Mouse (Mus musculus) stomach, embryonic 15.5 days (tissue): Measurements from ENCODE around the gene Gm10160. TPM values are rescaled to one million over a fixed set of nuclear protein-coding genes. Genes with fewer than 3 reads are reported as not detected.

ENCODE experiments used
- ATAC-seq: fragments of 200-750 bp; cut with Nextera tagmentation; 2 replicates; pipeline ENCODE4 v1.8.0; 2017; ENCODE audit warnings: low read depth, moderate number of reproducible peaks, moderate TSS enrichment; ENCODE audit not compliant: insufficient read depth, low FRiP score
- H3K27ac ChIP-seq: fragments of 300-500 bp; sonication (generic); 2 replicates; pipeline ENCODE4 v1.5.1; 2015; ENCODE audit warnings: mild to moderate bottlenecking, inconsistent platforms
- H3K27me3 ChIP-seq: fragments of 300-500 bp; sonication (generic); replicated peaks from 2 replicates; pipeline ENCODE4 v1.6.1; 2015; ENCODE audit warnings: inconsistent platforms
- H3K36me3 ChIP-seq: fragments of 300-500 bp; sonication (generic); 2 replicates; pipeline ENCODE4 v1.6.1; 2015; ENCODE audit warnings: inconsistent platforms
- H3K4me1 ChIP-seq: fragments of 300-500 bp; sonication (generic); 2 replicates; pipeline ENCODE4 v1.6.1; 2015; ENCODE audit warnings: inconsistent platforms
- H3K4me2 ChIP-seq: fragments of 300-500 bp; sonication (generic); 2 replicates; pipeline ENCODE4 v1.6.1; 2015; ENCODE audit warnings: mild to moderate bottlenecking, inconsistent platforms
- H3K4me3 ChIP-seq: fragments of 300-500 bp; sonication (generic); replicated peaks from 2 replicates; pipeline ENCODE4 v1.5.1; 2015; ENCODE audit warnings: inconsistent platforms
- H3K9ac ChIP-seq: fragments of 300-500 bp; sonication (generic); 2 replicates; pipeline ENCODE4 v1.6.1; 2015; ENCODE audit warnings: inconsistent platforms
- H3K9me3 ChIP-seq: fragments of 300-500 bp; sonication (generic); 2 replicates; pipeline ENCODE4 v1.6.1; 2016; ENCODE audit warnings: inconsistent platforms
- WGBS: fragments of 180-500 bp; shearing (Covaris S2); methylation state at CpG from one replicate; pipeline ENCODE4 v1.1.7; 2015; 5-methylcytosine and 5-hydroxymethylcytosine counted together
- polyA plus RNA-seq: library from polyadenylated mRNA; unstranded; fragments of >200 nt; fragmentation: Nextera tagmentation; extraction: Ambion mirVana; gene quantifications from 2 replicates; pipeline ENCODE4 v1.2.1, GENCODE M21; 2015

The Gm10160 gene
- polyA plus RNA-seq, 1 experiment from 2014 or later: not detected

DNA sequence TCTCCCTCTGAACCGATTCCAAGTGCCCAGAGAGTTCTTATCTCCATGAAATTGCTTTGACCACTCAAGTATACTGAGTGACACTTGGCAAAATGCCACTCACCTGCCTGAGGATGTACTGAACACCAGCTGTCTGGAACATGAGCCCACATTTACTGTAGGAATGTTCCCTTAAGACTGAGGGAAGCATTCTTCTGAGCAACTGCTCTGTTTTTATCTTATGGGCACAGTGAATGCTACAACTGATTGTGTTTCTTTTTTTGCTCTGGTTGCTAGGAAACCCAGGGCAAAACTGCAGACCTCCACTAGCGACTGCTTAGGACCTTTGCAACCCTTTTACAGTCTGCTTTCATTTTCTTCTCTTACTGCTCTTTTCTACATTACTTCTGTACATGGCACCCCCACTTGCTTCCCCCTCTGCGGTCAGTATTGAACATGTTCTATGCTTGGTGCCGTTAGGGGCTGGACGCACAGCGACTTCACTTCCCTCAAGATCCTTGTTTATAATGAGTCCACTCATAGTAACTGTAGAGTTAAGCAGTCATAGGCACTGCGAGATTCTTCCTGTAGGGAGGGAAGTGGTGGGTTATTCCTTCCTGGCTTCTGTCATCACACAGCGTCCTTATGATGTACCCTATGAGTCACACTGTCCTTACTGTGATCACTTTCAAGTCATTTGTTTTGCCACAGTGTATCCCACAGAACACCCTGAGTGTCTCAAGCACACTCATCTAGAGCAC, 856 bp downstream of the Gm10160 start:
- no peak for ATAC-seq
- Histone ChIP-seq H3K9ac (no peak overlapping the region), H3K9me3 (no peaks in the 10 kb centered on the region), H3K36me3 (no peaks in the 10 kb centered on the region), H3K4me2 (no peak overlapping the region), H3K27ac (no peak overlapping the region), H3K4me1 (0 out of 2 replicates have a peak, but pooled peaks cover 10% of the 10 kb centered on the region), H3K27me3 (peaks cover 31% of the 10 kb centered on the region), H3K4me3 (no peak overlapping the region)
- WGBS: 60% methylated on average over 8 of the region's 8 CpGs

GRCm38 (mm10) chr7:81851706-81852105, 3.9 kb downstream of the Gm10160 start:
- Histone ChIP-seq H3K27me3 (peaks cover 4% of the 10 kb centered on the region; the same call in 1 of the 2 replicates), H3K9ac (no peak overlapping the region), H3K9me3 (no peaks in the 10 kb centered on the region), H3K27ac (no peak overlapping the region), H3K4me3 (no peak overlapping the region), H3K36me3 (no peaks in the 10 kb centered on the region), H3K4me2 (no peak overlapping the region), H3K4me1 (no peaks in the 10 kb centered on the region)
- WGBS: 68% methylated on average over 3 of the region's 3 CpGs
- ATAC-seq: no peak

DNA sequence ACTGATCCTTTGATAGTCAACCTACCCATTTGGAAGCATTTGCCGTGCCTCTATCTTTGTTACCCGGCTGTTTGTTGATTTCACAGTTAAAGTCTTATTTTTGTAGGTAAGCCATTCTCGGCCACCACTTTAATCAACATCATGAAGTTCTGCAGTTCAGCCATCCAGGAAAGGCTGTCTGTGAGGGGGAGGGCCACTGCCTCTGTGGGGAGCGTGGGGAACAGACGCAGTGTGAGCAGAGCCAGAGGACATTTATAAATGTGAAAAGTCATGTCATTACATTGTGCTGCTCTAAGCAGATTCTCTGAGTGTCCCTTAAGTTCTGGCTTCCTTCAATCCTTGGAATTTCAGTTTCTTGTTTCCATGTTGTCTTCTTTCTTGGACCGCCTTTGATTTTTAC, 5.4 kb downstream of the Gm10160 start:
- no peak overlapping the region for H3K4me2 ChIP-seq
- 71% methylated on average over 6 of the region's 6 CpGs for WGBS
- no peak overlapping the region for H3K4me3 ChIP-seq
- H3K27ac ChIP-seq: no peak overlapping the region
- H3K9ac ChIP-seq: no peak overlapping the region
- no peaks in the 10 kb centered on the region for H3K36me3 ChIP-seq
- no peaks in the 10 kb centered on the region for H3K4me1 ChIP-seq
- H3K9me3 ChIP-seq: no peaks in the 10 kb centered on the region
- no peak for ATAC-seq
- no peaks in the 10 kb centered on the region for H3K27me3 ChIP-seq

DNA sequence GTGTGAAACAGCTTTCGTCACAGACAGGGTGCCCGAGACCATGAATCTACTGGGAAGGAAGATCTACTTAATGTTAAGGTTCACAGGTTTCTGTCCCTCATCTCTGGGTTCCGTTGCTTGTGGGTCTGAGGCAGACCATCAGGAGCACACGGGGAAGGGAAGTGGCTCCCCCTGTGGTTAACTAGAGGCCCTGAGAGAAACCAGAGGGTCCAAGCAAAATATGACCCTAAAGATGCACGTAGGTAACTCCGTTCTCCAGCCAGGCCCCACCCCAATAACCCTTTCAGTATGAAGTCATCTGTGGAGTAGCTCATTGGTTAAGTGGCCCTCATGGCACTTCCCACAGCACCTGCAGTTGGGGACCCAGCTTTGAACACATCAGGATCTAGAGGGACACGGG, 6.0 kb downstream of the Gm10160 start:
- H3K9me3 ChIP-seq: no peaks in the 10 kb centered on the region
- H3K36me3 ChIP-seq: no peaks in the 10 kb centered on the region
- no peak overlapping the region for H3K9ac ChIP-seq
- no peak overlapping the region for H3K4me3 ChIP-seq
- no peak overlapping the region for H3K4me2 ChIP-seq
- no peaks in the 10 kb centered on the region for H3K4me1 ChIP-seq
- ATAC-seq: no peak
- no peaks in the 10 kb centered on the region for H3K27me3 ChIP-seq
- WGBS: 88% methylated on average over 7 of the region's 7 CpGs
- H3K27ac ChIP-seq: no peak overlapping the region

- H3K36me3 ChIP-seq: no peaks in the 10 kb centered on the region
- H3K27me3 ChIP-seq: no peaks in the 10 kb centered on the region
- no peak overlapping the region for H3K4me3 ChIP-seq
- WGBS: 85% methylated on average over 5 of the region's 5 CpGs
- H3K4me2 ChIP-seq: no peak overlapping the region
- no peak overlapping the region for H3K9ac ChIP-seq
- no peak for ATAC-seq
- no peaks in the 10 kb centered on the region for H3K9me3 ChIP-seq
- H3K4me1 ChIP-seq: no peaks in the 10 kb centered on the region
- H3K27ac ChIP-seq: no peak overlapping the region
These were observed 6.4 kb downstream of the Gm10160 start for GRCm38 (mm10) chr7:81849214-81849613.

DNA sequence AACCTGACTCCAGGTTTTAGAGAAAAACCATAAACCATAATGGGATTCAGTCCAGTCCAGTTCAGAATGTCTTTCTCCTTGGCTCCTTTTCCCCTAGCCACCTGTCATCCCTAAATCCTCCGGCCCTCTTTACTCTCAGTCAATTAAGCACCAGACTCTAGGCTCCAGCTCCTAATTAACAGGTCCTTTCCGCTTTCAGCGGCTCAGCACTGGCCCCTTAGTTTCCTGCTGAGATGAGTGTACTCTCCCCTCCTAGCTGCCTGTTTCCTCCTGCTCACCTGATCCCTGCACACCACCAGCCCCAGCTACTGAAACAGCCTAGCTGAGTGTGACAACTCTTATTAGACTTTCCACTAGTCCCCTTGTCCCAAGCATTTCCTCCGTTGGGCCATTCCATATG, 7.8 kb downstream of the Gm10160 start:
- Histone ChIP-seq H3K4me3 (no peak overlapping the region), H3K9me3 (no peaks in the 10 kb centered on the region), H3K9ac (no peak overlapping the region), H3K27ac (no peak overlapping the region), H3K36me3 (no peaks in the 10 kb centered on the region), H3K4me1 (no peaks in the 10 kb centered on the region), H3K4me2 (no peak overlapping the region), H3K27me3 (no peaks in the 10 kb centered on the region)
- no peak for ATAC-seq
- WGBS: 47% methylated on average over 4 of the region's 4 CpGs

GRCm38 (mm10) chr7:81847010-81847409, 8.6 kb downstream of the Gm10160 start:
- Histone ChIP-seq H3K27me3 (no peaks in the 10 kb centered on the region), H3K27ac (no peak overlapping the region), H3K4me3 (no peak overlapping the region), H3K9ac (no peak overlapping the region), H3K9me3 (no peaks in the 10 kb centered on the region), H3K36me3 (no peaks in the 10 kb centered on the region), H3K4me2 (no peak overlapping the region), H3K4me1 (no peaks in the 10 kb centered on the region)
- no peak for ATAC-seq
- 42% methylated on average over 8 of the region's 8 CpGs for WGBS

- ATAC-seq: no peak
- H3K27me3 ChIP-seq: no peaks in the 10 kb centered on the region
- no peaks in the 10 kb centered on the region for H3K9me3 ChIP-seq
- WGBS: 60% methylated on average over 8 of the region's 8 CpGs
- H3K4me1 ChIP-seq: no peaks in the 10 kb centered on the region
- no peak overlapping the region for H3K4me2 ChIP-seq
- no peak overlapping the region for H3K9ac ChIP-seq
- no peak overlapping the region for H3K4me3 ChIP-seq
- H3K36me3 ChIP-seq: no peaks in the 10 kb centered on the region
- H3K27ac ChIP-seq: no peak overlapping the region
These were observed 9.6 kb downstream of the Gm10160 start for GRCm38 (mm10) chr7:81846008-81846407.

- WGBS: 74% methylated on average over 3 of the region's 3 CpGs
- Histone ChIP-seq H3K4me1 (no peaks in the 10 kb centered on the region), H3K27ac (no peak overlapping the region), H3K27me3 (no peaks in the 10 kb centered on the region), H3K36me3 (no peaks in the 10 kb centered on the region), H3K9ac (no peak overlapping the region), H3K9me3 (no peaks in the 10 kb centered on the region), H3K4me3 (no peak overlapping the region), H3K4me2 (no peak overlapping the region)
- no peak for ATAC-seq
These were observed 10.3 kb downstream of the Gm10160 start for GRCm38 (mm10) chr7:81845313-81845712.

DNA sequence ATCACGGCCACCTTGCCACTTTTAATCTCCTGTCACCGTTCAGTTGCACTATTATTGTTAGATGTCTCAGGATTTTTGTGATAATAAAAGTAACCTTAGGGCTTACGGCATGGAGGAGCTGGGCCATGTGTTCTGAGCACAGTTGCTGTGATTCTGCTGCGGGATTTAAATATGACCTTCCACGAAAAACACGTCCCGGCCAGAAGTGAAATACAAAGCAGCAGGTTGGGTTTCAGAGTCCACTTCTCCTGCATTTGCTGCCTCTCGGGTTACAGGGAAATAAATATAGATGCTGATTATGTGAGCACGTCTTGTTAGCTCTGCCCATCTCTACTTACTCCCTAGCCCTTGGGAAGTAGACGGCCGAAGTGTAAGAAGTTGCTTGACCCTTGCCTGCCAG, 10.8 kb downstream of the Gm10160 start:
- H3K27ac ChIP-seq: no peak overlapping the region
- 78% methylated on average over 11 of the region's 11 CpGs for WGBS
- H3K4me1 ChIP-seq: no peaks in the 10 kb centered on the region
- no peaks in the 10 kb centered on the region for H3K36me3 ChIP-seq
- no peak overlapping the region for H3K9ac ChIP-seq
- H3K4me2 ChIP-seq: no peak overlapping the region
- no peak overlapping the region for H3K4me3 ChIP-seq
- H3K9me3 ChIP-seq: no peaks in the 10 kb centered on the region
- no peaks in the 10 kb centered on the region for H3K27me3 ChIP-seq
- no peak for ATAC-seq

DNA sequence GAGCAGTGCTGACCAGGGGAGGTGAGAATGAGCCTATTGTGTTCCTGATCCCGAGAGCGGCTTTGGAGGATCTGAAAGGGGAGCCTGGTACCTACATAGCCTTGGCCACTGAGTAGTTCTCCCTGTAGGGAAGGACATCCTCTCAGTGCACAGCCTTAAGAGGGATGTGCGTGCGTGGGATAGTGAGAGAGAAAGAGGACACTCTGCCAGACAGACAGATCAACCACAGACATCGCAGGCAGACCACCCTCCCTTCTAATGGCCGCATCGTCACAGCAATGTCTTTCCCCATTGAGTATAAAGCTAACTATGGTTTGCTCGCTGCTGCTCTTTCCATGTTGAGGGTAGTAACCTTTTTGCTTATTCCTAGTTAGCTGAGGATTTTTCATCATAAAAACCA, 11.7 kb downstream of the Gm10160 start:
- Histone ChIP-seq H3K4me2 (no peak overlapping the region), H3K27ac (no peak overlapping the region), H3K4me3 (no peak overlapping the region), H3K9me3 (no peaks in the 10 kb centered on the region), H3K4me1 (no peaks in the 10 kb centered on the region), H3K36me3 (no peaks in the 10 kb centered on the region), H3K9ac (no peak overlapping the region), H3K27me3 (no peaks in the 10 kb centered on the region)
- WGBS: 82% methylated on average over 8 of the region's 8 CpGs
- no peak for ATAC-seq

GRCm38 (mm10) chr7:81842998-81843397, 12.6 kb downstream of the Gm10160 start:
- H3K9ac ChIP-seq: no peak overlapping the region
- H3K4me2 ChIP-seq: no peak overlapping the region
- no peaks in the 10 kb centered on the region for H3K27me3 ChIP-seq
- 64% methylated on average over 1 of the region's 1 CpGs for WGBS
- H3K4me3 ChIP-seq: no peak overlapping the region
- H3K4me1 ChIP-seq: no peaks in the 10 kb centered on the region
- no peak overlapping the region for H3K27ac ChIP-seq
- H3K36me3 ChIP-seq: no peaks in the 10 kb centered on the region
- no peaks in the 10 kb centered on the region for H3K9me3 ChIP-seq
- ATAC-seq: no peak

- H3K4me2 ChIP-seq: no peak overlapping the region
- no peak overlapping the region for H3K9ac ChIP-seq
- ATAC-seq: no peak
- no peak overlapping the region for H3K4me3 ChIP-seq
- whole genome bisulfite sequencing: 82% methylated on average over 7 of the region's 7 CpGs
- H3K9me3 ChIP-seq: no peaks in the 10 kb centered on the region
- no peak overlapping the region for H3K27ac ChIP-seq
- no peaks in the 10 kb centered on the region for H3K27me3 ChIP-seq
- no peaks in the 10 kb centered on the region for H3K36me3 ChIP-seq
- H3K4me1 ChIP-seq: no peaks in the 10 kb centered on the region
These were observed 13.5 kb downstream of the Gm10160 start for GRCm38 (mm10) chr7:81842141-81842540.
